Mouse (Mus musculus) heart, postnatal 0 days (tissue): Measurements from ENCODE around the gene Nsrp1. TPM values are rescaled to one million over a fixed set of nuclear protein-coding genes. Genes with fewer than 3 reads are reported as not detected.
"Not testable (repeated sequence)": the region's sequence is repeated elsewhere in the genome, so short reads cannot be mapped to it uniquely, and the experiment has no call there.

Experiments used
- ATAC-seq: fragments of 200-750 bp; cut with Nextera tagmentation; 2 replicates; pipeline ENCODE4 v1.8.0; 2017; ENCODE audit warnings: low read depth, moderate number of reproducible peaks, moderate library complexity; ENCODE audit not compliant: insufficient read depth
- DNase-seq: peaks from one replicate; pipeline ENCODE4 v3.0.0-alpha.2; 2016; ENCODE audit warnings: low spot score
- H3K27ac ChIP-seq: fragments of 300-500 bp; sonication (generic); 2 replicates; pipeline ENCODE4 v1.5.1; 2014; ENCODE audit warnings: low read depth, mild to moderate bottlenecking
- H3K27me3 ChIP-seq: fragments of 300-500 bp; sonication (generic); 2 replicates; pipeline ENCODE4 v1.6.1; 2014; ENCODE audit warnings: low read length, mixed read lengths; ENCODE audit not compliant: control insufficient read depth, insufficient read depth
- H3K36me3 ChIP-seq: fragments of 300-500 bp; sonication (generic); replicated peaks from 2 replicates; pipeline ENCODE4 v1.6.1; 2014; ENCODE audit warnings: low read length, mixed read lengths; ENCODE audit not compliant: control insufficient read depth, insufficient read depth
- H3K4me1 ChIP-seq: fragments of 300-500 bp; sonication (generic); 2 replicates; pipeline ENCODE4 v1.6.1; 2014; ENCODE audit warnings: antibody characterized with exemption; ENCODE audit not compliant: control insufficient read depth, insufficient read depth
- H3K4me2 ChIP-seq: fragments of 300-500 bp; sonication (generic); 2 replicates; pipeline ENCODE4 v1.6.1; 2014; ENCODE audit warnings: low read depth, mild to moderate bottlenecking, low read length, moderate library complexity
- H3K4me3 ChIP-seq: fragments of 300-500 bp; sonication (generic); 2 replicates; pipeline ENCODE4 v1.5.1; 2014; ENCODE audit warnings: low read depth, low read length
- H3K9ac ChIP-seq: fragments of 300-500 bp; sonication (generic); replicated peaks from 2 replicates; pipeline ENCODE4 v1.6.1; 2014; ENCODE audit warnings: low read depth, low read length, mixed read lengths
- H3K9me3 ChIP-seq: fragments of 300-500 bp; sonication (generic); replicated peaks from 2 replicates; pipeline ENCODE4 v1.6.1; 2016; ENCODE audit warnings: low read length; ENCODE audit not compliant: control insufficient read depth
- CTCF ChIP-seq: IDR thresholded peaks from 2 replicates; pipeline ENCODE4 v1.5.1; 2016; ENCODE audit warnings: antibody characterized with exemption, control low read depth, low read depth
- EP300 ChIP-seq: IDR thresholded peaks from 2 replicates; pipeline ENCODE4 v1.6.1; 2016; ENCODE audit warnings: antibody characterized with exemption, low read depth
- WGBS: fragments of 180-500 bp; shearing (Covaris S2); extraction: QIAGEN DNeasy Blood & Tissue Kit; methylation state at CpG from one replicate; pipeline ENCODE4 v1.1.7; 2014; 5-methylcytosine and 5-hydroxymethylcytosine counted together
- polyA plus RNA-seq: library from polyadenylated mRNA; unstranded; fragments of >200 nt; fragmentation: Nextera tagmentation; extraction: Ambion mirVana; gene quantifications from 2 replicates; pipeline ENCODE4 v1.2.1, GENCODE M21; 2015
- total RNA-seq: library from RNA; depleted of rRNA; stranded (reverse); fragments of >200 nt; gene quantifications from 2 replicates; pipeline ENCODE4 v1.2.3, GENCODE M21; 2014; ENCODE audit warnings: low replicate concordance

Gene Nsrp1
- total and polyA plus RNA-seq, 2 experiments from 2014 or later: 0.57 to 50.2 TPM

DNA sequence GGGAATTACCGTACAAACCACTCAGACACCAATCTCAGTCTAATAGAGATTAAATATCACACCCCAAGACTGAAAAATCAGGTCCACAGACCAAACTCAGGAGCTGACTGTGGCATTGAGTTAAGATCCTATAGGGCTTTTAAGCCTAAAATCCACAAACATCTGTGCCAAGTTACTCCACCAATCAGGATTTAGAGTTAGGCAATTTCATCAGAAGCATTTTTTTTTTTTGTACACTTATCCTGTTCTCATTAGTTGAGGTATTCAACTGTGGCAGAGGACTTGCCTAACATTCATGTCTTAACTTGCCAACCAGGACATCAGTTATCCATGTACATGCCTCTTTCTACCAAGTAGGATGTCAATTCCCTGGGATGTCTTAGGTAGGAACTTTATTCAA, 1.1 kb upstream of the Nsrp1 start:
- TF ChIP-seq EP300 (no peak), CTCF (no peak)
- 100% methylated on average over 1 of the region's 1 CpGs for WGBS
- Histone ChIP-seq H3K4me3 (no peak overlapping the region), H3K27ac (no peak overlapping the region), H3K4me2 (no peak overlapping the region), H3K9me3 (no peaks in the 10 kb centered on the region), H3K9ac (no peak overlapping the region), H3K27me3 (0 out of 2 replicates have a peak, but pooled peaks cover 17% of the 10 kb centered on the region), H3K4me1 (peaks cover 4% of the 10 kb centered on the region), H3K36me3 (peaks cover 18% of the 10 kb centered on the region)
- ATAC-seq (no peak), DNase-seq (no peak)

DNA sequence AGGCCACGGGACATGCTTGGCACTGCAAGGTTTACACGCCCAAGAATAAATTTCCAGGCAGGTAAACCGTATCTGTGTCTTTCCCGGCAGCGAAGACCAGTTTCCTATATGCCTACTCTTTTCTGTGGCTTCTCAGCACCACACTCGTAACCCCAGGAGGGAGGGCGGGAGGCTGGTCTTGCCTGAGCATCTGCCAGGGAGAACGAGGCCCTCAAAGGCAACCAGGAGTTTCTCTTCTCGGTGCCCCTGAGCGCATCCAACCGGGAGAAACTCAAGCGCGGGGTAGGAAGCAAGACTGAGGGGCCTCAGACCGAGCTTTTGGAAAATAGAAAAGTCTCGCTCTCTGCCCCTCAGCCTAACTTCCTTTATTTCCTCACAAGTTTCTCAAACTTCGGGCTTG, 443 bp downstream of the Nsrp1 start:
- Histone ChIP-seq H3K27me3 (0 out of 2 replicates have a peak, but pooled peaks cover 14% of the 10 kb centered on the region), H3K36me3 (peaks cover 25% of the 10 kb centered on the region), H3K4me2 (peak overlapping the region; percentile 84), H3K27ac (peak overlapping the region; percentile 81), H3K9me3 (no peaks in the 10 kb centered on the region), H3K4me1 (peaks cover 4% of the 10 kb centered on the region), H3K4me3 (peak overlapping the region; percentile 95), H3K9ac (peak overlapping the region; percentile 70)
- 1% methylated on average over 16 of the region's 16 CpGs for WGBS
- 0 out of 2 replicates have a peak, but pooled peaks have one; percentile 42 for ATAC-seq
- no peak for TF ChIP-seq EP300
- no peak for TF ChIP-seq CTCF
- no peak for DNase-seq

DNA sequence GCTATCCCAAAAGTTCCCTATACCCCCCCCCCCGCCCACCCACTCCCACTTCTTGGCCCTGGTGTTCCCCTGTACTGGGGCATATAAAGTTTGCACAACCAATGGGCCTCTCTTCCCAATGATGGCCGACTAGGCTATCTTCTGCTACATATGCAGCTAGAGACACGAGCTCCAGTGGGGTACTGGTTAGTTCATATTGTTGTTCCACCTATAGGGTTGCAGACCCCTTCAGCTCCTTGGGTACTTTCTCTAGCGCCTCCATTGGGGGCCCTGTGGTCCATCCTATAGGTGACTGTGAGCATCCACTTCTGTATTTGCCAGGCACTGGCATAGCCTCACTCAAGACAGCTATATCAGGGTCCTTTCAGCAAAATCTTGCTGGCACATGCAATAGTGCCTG, 904 bp downstream of the Nsrp1 start:
- H3K36me3 ChIP-seq: peaks cover 27% of the 10 kb centered on the region
- peak overlapping the region; percentile 81; the same call in 1 of the 2 replicates for H3K27ac ChIP-seq
- not testable (repeated sequence) for ATAC-seq, H3K9me3 ChIP-seq, H3K4me1 ChIP-seq, DNase-seq
- H3K9ac ChIP-seq: peak overlapping the region; percentile 70
- peak overlapping the region; percentile 84 for H3K4me2 ChIP-seq
- H3K27me3 ChIP-seq: 0 out of 2 replicates have a peak, but pooled peaks cover 14% of the 10 kb centered on the region
- H3K4me3 ChIP-seq: peak overlapping the region; percentile 95
- WGBS: 60% methylated on average over 4 of the region's 4 CpGs

DNA sequence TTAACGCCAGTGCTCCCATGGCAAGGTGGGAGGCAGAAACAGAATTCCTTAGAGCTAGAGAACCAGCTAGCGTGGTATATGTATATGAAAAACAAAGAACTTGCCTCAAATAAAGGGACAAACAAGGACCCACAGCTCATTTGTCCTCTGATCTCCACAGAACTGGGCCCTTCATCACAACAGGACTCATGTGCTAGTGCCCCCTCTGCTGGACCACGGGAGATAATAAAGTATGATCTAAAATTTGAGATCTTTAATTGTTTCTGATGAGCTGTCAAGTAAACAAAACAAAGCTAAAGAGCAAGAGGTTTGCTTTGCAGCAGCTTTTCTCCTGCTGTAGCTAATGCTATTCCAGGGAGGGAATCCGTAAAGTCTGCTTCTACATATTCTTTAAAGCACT, 7.5 kb downstream of the Nsrp1 start:
- H3K4me1 ChIP-seq: no peaks in the 10 kb centered on the region
- TF ChIP-seq EP300 (no peak), CTCF (peak; percentile 39; the same call in 1 of the 2 replicates)
- 74% methylated on average over 4 of the region's 4 CpGs for WGBS
- no peak overlapping the region for H3K4me3 ChIP-seq
- no peak overlapping the region for H3K9ac ChIP-seq
- DNase-seq (no peak), ATAC-seq (no peak)
- no peak overlapping the region for H3K27ac ChIP-seq
- H3K4me2 ChIP-seq: no peak overlapping the region
- H3K36me3 ChIP-seq: peaks cover 25% of the 10 kb centered on the region
- no peaks in the 10 kb centered on the region for H3K9me3 ChIP-seq
- H3K27me3 ChIP-seq: no peaks in the 10 kb centered on the region

DNA sequence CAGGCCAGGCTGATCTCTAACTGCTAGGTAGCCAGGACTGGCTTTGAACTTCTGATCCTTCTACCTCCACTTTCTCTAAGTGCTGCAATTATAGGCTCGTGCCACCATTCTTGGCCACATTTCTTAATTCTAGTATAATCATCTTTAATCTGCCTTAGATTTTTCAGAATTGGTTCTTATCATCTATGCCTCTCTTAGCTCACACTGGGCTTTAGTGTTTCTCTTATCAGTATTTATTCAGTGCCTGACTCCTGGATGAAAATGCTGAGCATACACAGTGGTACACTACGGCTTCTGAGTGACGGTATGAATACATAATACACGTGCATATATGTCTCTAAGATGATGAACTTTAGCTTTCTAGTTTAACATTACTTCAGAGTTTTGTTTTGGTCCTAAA, 9.4 kb downstream of the Nsrp1 start:
- H3K9me3 ChIP-seq: no peaks in the 10 kb centered on the region
- peaks cover 8% of the 10 kb centered on the region; the same call in 1 of the 2 replicates for H3K36me3 ChIP-seq
- 67% methylated on average over 4 of the region's 4 CpGs for WGBS
- no peak overlapping the region for H3K27ac ChIP-seq
- H3K27me3 ChIP-seq: no peaks in the 10 kb centered on the region
- H3K4me2 ChIP-seq: no peak overlapping the region
- no peak for ATAC-seq
- no peak for DNase-seq
- TF ChIP-seq EP300 (no peak), CTCF (no peak)
- H3K9ac ChIP-seq: no peak overlapping the region
- H3K4me1 ChIP-seq: no peaks in the 10 kb centered on the region; the same call in 1 of the 2 replicates
- H3K4me3 ChIP-seq: no peak overlapping the region

DNA sequence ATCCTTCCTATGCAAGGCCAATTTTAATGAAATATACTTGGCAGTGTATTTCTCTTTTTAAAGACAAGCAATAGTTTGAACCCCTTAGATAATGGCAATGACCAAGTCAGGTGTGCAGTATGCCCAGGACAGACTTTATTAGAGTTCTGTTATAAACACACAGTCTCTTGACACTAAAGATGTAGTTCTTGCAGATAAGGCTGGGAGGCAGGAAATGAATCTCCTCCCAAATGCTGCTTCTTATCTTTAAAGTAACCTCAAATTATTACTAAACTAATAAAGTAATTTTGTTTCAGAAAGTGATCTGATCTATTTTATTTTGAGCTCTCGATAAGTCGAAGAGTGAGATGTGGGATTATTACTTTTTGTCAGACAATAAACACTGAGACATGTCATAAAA, 14.8 kb downstream of the Nsrp1 start:
- Histone ChIP-seq H3K4me3 (no peak overlapping the region), H3K4me2 (no peak overlapping the region), H3K9ac (no peak overlapping the region), H3K27ac (no peak overlapping the region), H3K36me3 (0 out of 2 replicates have a peak, but pooled peaks cover 8% of the 10 kb centered on the region), H3K4me1 (peaks cover 5% of the 10 kb centered on the region; the same call in 1 of the 2 replicates), H3K27me3 (no peaks in the 10 kb centered on the region), H3K9me3 (no peaks in the 10 kb centered on the region)
- ATAC-seq (no peak), DNase-seq (no peak)
- TF ChIP-seq CTCF (no peak), EP300 (no peak)
- 80% methylated on average over 2 of the region's 2 CpGs for WGBS
